Mouse (Mus musculus) ovary, postnatal 10 days (tissue): ENCODE data around the gene Olfr1500.
"Not testable (repeated sequence)": the region's sequence is repeated elsewhere in the genome, so short reads cannot be mapped to it uniquely, and the experiment has no call there.

Experiments used
- DNase-seq: peaks from one replicate; pipeline ENCODE4 v3.0.0; 2022; ENCODE audit warnings: low spot score

The Olfr1500 gene

DNA sequence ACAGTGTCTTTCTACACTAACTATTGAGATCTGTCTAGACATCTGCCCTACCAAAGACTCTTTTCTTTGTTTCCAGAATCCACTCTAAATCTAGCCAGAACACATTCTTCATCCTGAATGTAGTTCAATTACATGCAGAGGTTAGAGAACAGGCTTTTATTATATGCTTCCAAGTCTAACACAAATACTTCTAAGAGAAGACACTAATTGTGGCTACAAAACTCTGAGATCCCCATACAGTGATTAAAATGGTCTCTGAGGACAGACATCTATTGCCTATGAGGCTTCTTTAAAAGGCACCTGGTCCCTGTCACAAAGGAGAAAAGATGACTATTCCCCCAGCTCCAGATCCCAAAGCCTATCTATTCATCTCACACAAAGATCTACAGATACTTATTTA, at the start of gene Olfr1500:
Olfr1500 (minus strand) TSS at position 101 of the 400 bp plus-strand sequence.
- no peak for DNase-seq

DNA sequence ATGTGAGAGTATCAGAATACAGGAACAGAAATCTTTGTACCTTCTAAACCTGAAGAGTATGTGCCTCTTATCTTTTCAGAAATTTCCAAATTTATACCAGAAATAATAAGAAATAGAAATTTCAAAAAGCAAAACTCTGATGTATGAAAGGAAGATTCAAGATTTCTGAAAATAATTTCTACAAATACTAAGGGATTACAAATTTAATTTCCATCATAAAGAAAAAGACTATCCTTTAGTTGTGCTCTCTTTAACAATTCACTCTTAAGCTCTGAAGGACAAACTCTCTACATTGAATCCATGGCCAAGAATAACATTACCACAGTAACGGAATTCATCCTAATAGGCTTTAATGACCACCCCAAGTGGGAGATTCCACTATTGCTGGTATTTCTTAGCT, 31.2 kb upstream of the Olfr1500 start, which contains the start of gene Olfr1502:
Olfr1502 (plus strand) TSS at position 301 of the 400 bp plus-strand sequence.
- no peak for DNase-seq

DNA sequence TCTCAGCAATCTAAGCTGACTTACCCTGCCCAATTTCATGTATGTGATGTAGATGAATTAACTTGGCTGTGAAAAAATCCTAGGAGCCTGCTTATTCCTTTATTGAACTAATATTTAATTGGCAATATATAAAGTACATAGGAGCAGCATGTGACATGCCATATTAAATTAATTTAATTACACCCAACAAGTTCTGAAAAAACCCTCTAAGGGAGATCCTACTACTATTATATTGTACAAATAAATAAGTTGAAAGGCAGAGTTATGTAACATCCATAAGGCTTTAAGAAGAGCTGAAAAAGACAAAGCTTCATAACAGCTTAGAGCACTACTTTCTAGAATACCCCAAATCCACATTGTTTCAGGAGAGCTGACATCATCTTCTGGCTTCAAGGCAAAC, 20.3 kb upstream of the Olfr1500 start, which contains the start of gene Olfr1501:
Olfr1501 (minus strand) TSS at position 101 of the 400 bp plus-strand sequence.
- not testable (repeated sequence) for DNase-seq

DNA sequence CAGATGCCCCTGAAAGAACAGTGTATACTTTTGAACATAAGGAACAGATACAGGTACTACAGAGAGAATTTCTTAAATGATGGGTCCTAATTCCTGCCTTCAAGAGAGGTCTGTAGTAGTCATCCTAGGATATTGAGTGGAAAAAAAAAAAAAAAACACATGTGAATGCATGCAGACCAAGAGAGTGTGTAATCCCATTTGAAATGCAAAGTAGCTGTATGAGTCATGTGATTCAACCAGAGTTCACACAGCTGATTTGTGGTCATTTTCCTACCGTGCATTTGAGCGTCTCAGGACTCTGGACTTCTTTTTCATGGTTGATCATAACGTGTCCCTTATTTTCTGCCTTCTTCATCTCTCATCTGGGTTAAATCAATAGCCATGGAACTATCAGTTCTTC, 1.8 kb downstream of the Olfr1500 start:
- no peak for DNase-seq

DNA sequence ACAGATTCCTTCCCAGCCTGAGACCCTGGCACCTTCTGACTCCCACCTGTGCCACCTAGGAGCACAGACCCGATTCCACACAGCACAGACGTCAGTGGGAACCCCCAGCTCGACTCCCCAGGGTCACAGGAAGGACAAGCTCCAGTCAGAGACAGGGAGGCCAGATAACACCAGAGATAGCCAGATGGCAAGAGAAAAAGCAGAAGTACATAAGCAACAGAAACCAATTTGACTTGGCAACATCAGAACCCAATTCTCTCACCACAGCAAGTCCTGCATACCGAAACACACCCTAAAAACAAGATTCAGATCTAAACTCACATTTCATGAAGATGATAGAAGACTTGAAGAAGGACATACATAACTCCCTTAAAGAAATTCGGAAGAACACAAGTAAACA, 9.4 kb downstream of the Olfr1500 start:
- no peak for DNase-seq

DNA sequence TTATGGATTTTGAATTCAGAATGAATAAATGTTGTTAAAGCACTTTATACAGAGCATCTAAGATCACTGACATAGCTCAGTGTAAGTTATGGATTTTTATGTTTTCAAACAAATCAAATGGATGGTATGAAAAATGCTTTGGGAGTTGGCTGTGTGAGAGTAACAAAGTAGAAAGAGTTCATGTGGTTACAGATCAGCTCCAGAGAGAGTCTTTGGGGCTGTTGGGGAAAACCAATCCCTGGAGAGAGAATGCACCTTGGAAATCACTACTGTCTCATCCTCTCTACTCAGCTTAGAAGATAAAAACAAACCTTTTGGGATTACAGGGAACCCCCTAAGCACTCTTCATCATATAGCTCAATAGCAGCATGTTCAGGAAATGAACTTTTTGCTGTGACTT, 10.9 kb downstream of the Olfr1500 start, which contains the start of gene Olfr1499:
Olfr1499 (minus strand) TSS at position 101 of the 400 bp plus-strand sequence.
- no peak for DNase-seq

DNA sequence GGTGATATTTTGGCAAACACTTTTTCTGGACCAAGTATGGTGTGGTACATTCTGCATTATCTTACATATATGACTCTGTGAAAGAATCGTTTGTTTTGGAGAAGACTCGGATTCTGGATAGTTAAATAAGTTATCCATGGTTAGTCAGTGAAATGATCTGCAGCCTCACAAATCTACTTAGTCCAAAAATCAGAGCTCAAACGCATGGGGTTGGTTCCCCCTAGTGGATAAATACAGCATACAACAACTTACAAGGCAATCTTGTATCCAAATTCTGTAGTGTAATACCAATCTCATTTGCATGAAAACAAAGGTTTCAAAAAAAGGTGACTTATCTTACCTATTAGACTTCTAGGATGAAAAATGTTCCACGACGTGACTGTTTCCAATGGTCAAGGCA, 11.5 kb downstream of the Olfr1500 start:
- no peak for DNase-seq

DNA sequence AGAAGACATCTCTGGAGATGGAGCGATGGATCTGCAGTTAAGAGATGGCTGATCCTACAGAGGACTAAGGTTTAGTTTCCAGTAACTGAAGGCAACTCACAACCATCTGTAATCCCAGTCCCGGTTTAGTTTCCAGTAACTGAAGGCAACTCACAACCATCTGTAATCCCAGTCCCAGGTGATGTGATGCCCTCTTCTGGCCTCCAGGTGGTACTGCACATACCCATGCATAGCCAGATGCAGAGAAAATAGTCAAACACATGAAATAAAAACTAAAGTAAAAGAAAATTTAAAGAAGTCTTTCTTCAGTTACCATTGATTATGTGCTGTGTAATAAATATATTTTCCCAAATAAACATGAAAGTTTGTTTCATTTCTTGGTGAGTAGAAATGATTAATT, 17.5 kb downstream of the Olfr1500 start:
- no peak for DNase-seq

DNA sequence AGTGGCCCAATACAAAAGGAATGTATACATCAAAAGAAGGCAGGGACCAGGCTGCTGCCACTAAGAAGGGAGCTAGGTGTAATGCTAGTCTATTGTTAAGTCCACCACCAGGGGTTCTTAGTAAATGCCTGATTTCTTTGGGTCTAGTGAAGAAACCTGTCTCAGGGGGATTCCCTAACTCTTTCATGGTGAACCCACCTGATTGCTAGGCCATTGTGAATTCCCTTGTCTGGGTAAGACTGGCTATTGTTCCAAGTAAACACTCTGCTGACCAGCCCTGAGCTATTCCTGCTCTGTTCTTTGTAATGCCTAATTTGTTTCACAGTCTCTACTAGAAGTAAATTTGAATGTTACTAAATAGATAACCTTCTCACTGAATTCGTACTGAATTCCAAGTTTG, 24.8 kb downstream of the Olfr1500 start:
- not testable (repeated sequence) for DNase-seq

DNA sequence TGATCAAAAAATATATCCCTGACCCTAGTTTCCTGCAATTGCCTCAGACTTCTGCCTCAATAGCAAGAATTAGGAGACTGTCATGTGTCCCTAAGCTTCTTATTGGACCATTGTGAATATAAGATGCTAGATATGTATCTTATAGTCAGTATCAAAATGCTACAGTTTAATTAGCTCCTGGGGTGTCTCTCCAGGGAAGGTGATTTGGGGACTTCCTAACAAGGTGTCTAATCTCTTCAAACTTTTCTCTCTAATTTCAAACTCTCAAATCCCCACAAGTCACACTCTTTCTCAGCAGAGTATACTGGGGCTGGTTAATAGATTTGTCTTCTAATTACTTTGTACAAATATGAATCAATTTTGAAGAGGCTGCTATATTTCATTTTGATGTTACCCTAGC, 32.2 kb downstream of the Olfr1500 start, which contains the start of gene Olfr1497:
Olfr1497 (minus strand) TSS at position 101 of the 400 bp plus-strand sequence.
- no peak for DNase-seq

DNA sequence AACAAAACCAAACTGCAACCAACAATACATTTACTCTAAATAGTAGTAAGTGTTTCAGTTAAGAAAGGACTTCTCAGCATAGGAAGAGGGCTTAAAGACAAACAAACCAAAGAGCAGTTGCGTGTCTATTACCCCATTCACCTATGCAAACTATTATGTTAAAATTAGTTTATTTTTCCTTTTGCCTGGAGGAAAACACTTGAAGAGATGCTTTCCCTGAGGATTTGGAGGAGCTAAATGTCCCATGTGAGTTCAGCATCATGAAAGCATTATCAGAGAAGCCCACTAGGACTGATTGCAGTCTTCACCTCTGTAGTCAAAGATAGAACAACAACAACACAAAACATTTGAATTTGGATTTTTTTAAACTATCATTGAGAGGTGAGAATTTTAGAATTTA, 52.7 kb downstream of the Olfr1500 start, which contains the start of gene Olfr1496:
Olfr1496 (plus strand) TSS at position 301 of the 400 bp plus-strand sequence.
- DNase-seq = no peak
